Mouse (Mus musculus): ENCODE data around the gene Cdc42ep3.

GRCm38 (mm10) chr17:79355271-79355991 lies 540 bp upstream of the Cdc42ep3 start:
- TF ChIP-seq CTCF (IDR thresholded peaks at IDR 0.05; ENCODE audit: insufficient read depth, low read length) (no peak), POLR2A (IDR thresholded peaks at IDR 0.05; ENCODE audit: borderline replicate concordance, extremely low read depth, low read depth, low read length) (peak; percentile 44; the same call in 1 of the 2 replicates)
